Mouse (Mus musculus) CH12.LX (cell line): ENCODE results near the gene Dlgap3. TPM values are rescaled to one million over a fixed set of nuclear protein-coding genes. Genes with fewer than 3 reads are reported as not detected.

Experiments
- DNase-seq: peaks from one replicate; pipeline ENCODE4 v3.0.0-alpha.2; 2013; ENCODE audit errors: extremely low read depth
- H3K27ac ChIP-seq: 2 replicates; pipeline ENCODE4 v1.5.1; 2012; ENCODE audit warnings: low read depth, mild to moderate bottlenecking, control low read depth, moderate library complexity; ENCODE audit not compliant: insufficient read depth
- H3K27me3 ChIP-seq: replicated peaks from 2 replicates; pipeline ENCODE3; 2012; ENCODE audit warnings: inconsistent platforms
- H3K36me3 ChIP-seq, 2 experiments: replicated peaks in 1 of 2; 2 replicates each; pipeline versions ENCODE3 to v1.6.1; 2012; ENCODE audit warnings: inconsistent platforms in 1 of 2, low read length in 1 of 2, mild to moderate bottlenecking in 1 of 2, mixed read lengths in 1 of 2, moderate library complexity in 1 of 2; ENCODE audit not compliant: control insufficient read depth in 1 of 2, insufficient read depth in 1 of 2
- H3K4me1 ChIP-seq, 2 experiments: 2 replicates each; pipeline ENCODE4 v1.6.1; 2012; ENCODE audit warnings: inconsistent platforms in 1 of 2, moderate library complexity in 1 of 2; ENCODE audit not compliant: insufficient read depth in 2 of 2, control insufficient read depth in 1 of 2
- H3K4me2 ChIP-seq: 2 replicates; pipeline ENCODE4 v1.6.1; 2012; ENCODE audit warnings: low read depth, mild to moderate bottlenecking, control low read depth; ENCODE audit not compliant: poor library complexity, insufficient read depth, severe bottlenecking
- H3K4me3 ChIP-seq, 3 experiments: fragments of 150-350 bp in 1 of 3; sonication (generic) in 1 of 3; replicated peaks in 1 of 3; 2 replicates each; pipeline versions ENCODE3 to v1.5.1; 2011 to 2012; ENCODE audit warnings: low read depth in 2 of 3, low read length in 2 of 3, mild to moderate bottlenecking in 2 of 3, moderate library complexity in 2 of 3, control low read depth in 1 of 3, improper control_type of control experiment in 1 of 3, inconsistent platforms in 1 of 3, mixed read lengths in 1 of 3; ENCODE audit not compliant: poor library complexity in 1 of 3
- H3K79me2 ChIP-seq: replicated peaks from 2 replicates; pipeline ENCODE4 v1.6.1; 2012; ENCODE audit warnings: mild to moderate bottlenecking, moderate library complexity; ENCODE audit not compliant: control insufficient read depth, poor library complexity, insufficient read depth, severe bottlenecking; ENCODE audit errors: extremely low read depth
- H3K9ac ChIP-seq: 2 replicates; pipeline ENCODE4 v1.6.1; 2012; ENCODE audit warnings: low read depth, mild to moderate bottlenecking, control low read depth, moderate library complexity; ENCODE audit not compliant: insufficient read depth
- H3K9me3 ChIP-seq: replicated peaks from 2 replicates; pipeline ENCODE3; 2012; ENCODE audit warnings: low read length, inconsistent platforms, mixed read lengths
- CHD2 ChIP-seq: IDR thresholded peaks from 2 replicates; pipeline ENCODE4 v1.6.1; 2011; ENCODE audit warnings: low read length, improper control_type of control experiment
- CTCF ChIP-seq, 2 experiments: IDR thresholded peaks in 1 of 2; conservative IDR thresholded peaks in 1 of 2; 2 replicates each; pipeline ENCODE4 v1.5.1; 2011 to 2012; ENCODE audit warnings: low read depth in 2 of 2, low read length in 2 of 2, improper control_type of control experiment in 1 of 2, inconsistent platforms in 1 of 2, mild to moderate bottlenecking in 1 of 2, moderate library complexity in 1 of 2
- E2F4 ChIP-seq: IDR thresholded peaks from 2 replicates; pipeline ENCODE4 v1.6.1; 2011; ENCODE audit warnings: low read depth, low read length, improper control_type of control experiment; ENCODE audit not compliant: insufficient replicate concordance
- ELF1 ChIP-seq: IDR thresholded peaks from 2 replicates; pipeline ENCODE4 v1.6.1; 2014; ENCODE audit warnings: low read depth, mild to moderate bottlenecking, inconsistent platforms, low read length, improper control_type of control experiment
- EP300 ChIP-seq: IDR thresholded peaks from 2 replicates; pipeline ENCODE4 v1.6.1; 2011; ENCODE audit warnings: low read length, improper control_type of control experiment
- IRF4 ChIP-seq: IDR thresholded peaks from 2 replicates; pipeline ENCODE4 v1.6.1; 2014; ENCODE audit warnings: low read depth, mild to moderate bottlenecking, inconsistent platforms, low read length, improper control_type of control experiment
- JUN ChIP-seq: IDR thresholded peaks from 2 replicates; pipeline ENCODE4 v1.6.1; 2011; ENCODE audit warnings: low read depth, mild to moderate bottlenecking, low read length, improper control_type of control experiment, moderate library complexity; ENCODE audit not compliant: insufficient read depth
- KAT2A ChIP-seq: IDR thresholded peaks from 2 replicates; pipeline ENCODE4 v1.6.1; 2012; ENCODE audit warnings: low read length, improper control_type of control experiment, inconsistent platforms; ENCODE audit not compliant: insufficient replicate concordance
- MAFK ChIP-seq: IDR thresholded peaks from 2 replicates; pipeline ENCODE4 v1.6.1; 2011; ENCODE audit warnings: low read length, improper control_type of control experiment; ENCODE audit not compliant: insufficient replicate concordance
- MAZ ChIP-seq: IDR thresholded peaks from 2 replicates; pipeline ENCODE4 v1.6.1; 2012; ENCODE audit warnings: low read depth, mild to moderate bottlenecking, inconsistent platforms, low read length, improper control_type of control experiment, moderate library complexity
- MEF2A ChIP-seq: IDR thresholded peaks from 2 replicates; pipeline ENCODE4 v1.6.1; 2014; ENCODE audit warnings: low read depth, mild to moderate bottlenecking, inconsistent platforms, low read length, improper control_type of control experiment, borderline replicate concordance
- NELFE ChIP-seq: IDR thresholded peaks from 2 replicates; pipeline ENCODE4 v1.6.1; 2011; ENCODE audit warnings: low read depth, low read length, improper control_type of control experiment
- NRF1 ChIP-seq: IDR thresholded peaks from 2 replicates; pipeline ENCODE4 v1.6.1; 2014; ENCODE audit warnings: low read depth, mild to moderate bottlenecking, inconsistent platforms, low read length, improper control_type of control experiment, moderate library complexity
- PAX5 ChIP-seq: IDR thresholded peaks from 2 replicates; pipeline ENCODE4 v1.6.1; 2012; ENCODE audit warnings: low read length, inconsistent platforms, mixed read lengths
- POLR2A ChIP-seq: IDR thresholded peaks from 2 replicates; pipeline ENCODE4 v1.6.1; 2011; ENCODE audit warnings: low read depth, mild to moderate bottlenecking, improper control_type of control experiment, low read length
- POLR2AphosphoS2 ChIP-seq: IDR thresholded peaks from 2 replicates; pipeline ENCODE4 v1.6.1; 2011; ENCODE audit warnings: low read depth, low read length, improper control_type of control experiment
- RAD21 ChIP-seq: IDR thresholded peaks from 2 replicates; pipeline ENCODE4 v1.6.1; 2011; ENCODE audit warnings: low read depth, mild to moderate bottlenecking, low read length, improper control_type of control experiment, moderate library complexity
- SMC3 ChIP-seq: IDR thresholded peaks from 2 replicates; pipeline ENCODE4 v1.6.1; 2011; ENCODE audit warnings: low read depth, low read length, improper control_type of control experiment
- TBP ChIP-seq: conservative IDR thresholded peaks from 2 replicates; pipeline ENCODE4 v1.6.1; 2011; ENCODE audit warnings: low read depth, low read length, improper control_type of control experiment
- USF2 ChIP-seq: conservative IDR thresholded peaks from 2 replicates; pipeline ENCODE4 v1.6.1; 2011; ENCODE audit warnings: low read depth, low read length, improper control_type of control experiment
- ZC3H11A ChIP-seq: IDR thresholded peaks from 2 replicates; pipeline ENCODE4 v1.6.1; 2012; ENCODE audit warnings: low read depth, mild to moderate bottlenecking, inconsistent platforms, low read length, improper control_type of control experiment
- dilution Hi-C: fragments of 300-500 bp; cut with MboI; formaldehyde crosslinking; loops from 2 replicates; pipeline ENCODE4 v1.14.3; 2020; ENCODE audit warnings: low sequenced_read_pairs; ENCODE audit not compliant: extremely low pct_unique_long_range_greater_than_20kb, extremely low pct_ligation_motif_present
- in situ Hi-C: fragments of 300-500 bp; cut with MboI; formaldehyde crosslinking; loops from 3 replicates; pipeline ENCODE4 v1.14.3; 2019; ENCODE audit warnings: low sequenced_read_pairs, low pct_ligation_motif_present, low pct_unique_long_range_greater_than_20kb, mixed read lengths
- polyA plus RNA-seq: library from polyadenylated mRNA; unstranded; fragments of >175 nt; gene quantifications from 2 replicates; pipeline ENCODE4 v1.2.1, GENCODE M21; 2012; ENCODE audit warnings: low read depth; ENCODE audit not compliant: insufficient read length
- total RNA-seq, 2 experiments: library from RNA; depleted of rRNA; stranded (reverse); fragments of 300-350 nt in 1 of 2; fragments of >200 nt in 1 of 2; gene quantifications; 2 replicates each; pipeline ENCODE4 v1.2.3; 2012 to 2014

The Dlgap3 gene
- total and polyA plus RNA-seq, 3 experiments, result 0.07 to 0.55 (median 0.08) TPM

DNA sequence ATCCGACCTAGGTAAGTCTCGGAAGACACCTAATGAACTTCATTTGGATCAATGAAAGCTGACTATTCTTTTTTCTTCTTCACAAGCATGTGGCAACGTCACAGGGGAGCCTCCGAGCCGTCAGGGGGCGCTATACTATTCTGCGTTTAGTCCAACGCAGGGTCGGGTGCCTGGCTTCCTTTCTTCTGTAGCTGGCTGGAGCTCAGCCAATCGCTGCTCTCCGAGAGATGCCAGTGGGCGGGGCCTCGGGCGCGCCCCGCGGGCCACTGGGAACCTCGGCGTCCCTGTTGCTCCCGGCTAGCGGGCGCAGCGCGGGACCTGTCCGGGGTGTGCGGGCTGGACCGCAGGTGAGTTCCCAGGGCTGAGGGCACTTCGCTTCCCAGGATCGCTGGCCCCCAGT is 74.5 kb downstream of the Dlgap3 start, which contains the start of gene Smim12 (continued):
- TF ChIP-seq E2F4 (0 out of 2 replicates have a peak, but pooled peaks have one; percentile 18), MEF2A (peak; percentile 63; the same call in 1 of the 2 replicates), CHD2 (no peak), POLR2AphosphoS2 (0 out of 2 replicates have a peak, but pooled peaks have one; percentile 53), POLR2A (peak; percentile 93), TBP (peak; percentile 75; the same call in 1 of the 2 replicates), IRF4 (peak; percentile 50; the same call in 1 of the 2 replicates)

- in situ Hi-C loops, result loop anchor here (5.0 to 10.0 kb wide), 2 partner anchors 73 to 169 kb away; partner anchors contain the start of gene Zmym6
- DNase-seq, result no peak
- Histone ChIP-seq H3K36me3 (peaks cover 12 to 24% of the 10 kb centered on the region in 2 experiments), H3K79me2 (peaks cover 10% of the 10 kb centered on the region), H3K4me2 (peak overlapping the region; percentile 79), H3K9me3 (no peaks in the 10 kb centered on the region), H3K27ac (no peak overlapping the region), H3K4me3 (peak overlapping the region; percentile 72 to 89 (median 88)), H3K4me1 (peaks cover 9 to 24% of the 10 kb centered on the region in 2 experiments), H3K9ac (peak overlapping the region; percentile 72), H3K27me3 (peaks cover 23% of the 10 kb centered on the region)
- TF ChIP-seq PAX5, result no peak
- no peak for TF ChIP-seq NRF1
- no peak for TF ChIP-seq USF2
- dilution Hi-C loops, result no loop called here
Observed at GRCm38 (mm10) chr4:127243953-127244352, 74.9 kb downstream of the Dlgap3 start.

DNA sequence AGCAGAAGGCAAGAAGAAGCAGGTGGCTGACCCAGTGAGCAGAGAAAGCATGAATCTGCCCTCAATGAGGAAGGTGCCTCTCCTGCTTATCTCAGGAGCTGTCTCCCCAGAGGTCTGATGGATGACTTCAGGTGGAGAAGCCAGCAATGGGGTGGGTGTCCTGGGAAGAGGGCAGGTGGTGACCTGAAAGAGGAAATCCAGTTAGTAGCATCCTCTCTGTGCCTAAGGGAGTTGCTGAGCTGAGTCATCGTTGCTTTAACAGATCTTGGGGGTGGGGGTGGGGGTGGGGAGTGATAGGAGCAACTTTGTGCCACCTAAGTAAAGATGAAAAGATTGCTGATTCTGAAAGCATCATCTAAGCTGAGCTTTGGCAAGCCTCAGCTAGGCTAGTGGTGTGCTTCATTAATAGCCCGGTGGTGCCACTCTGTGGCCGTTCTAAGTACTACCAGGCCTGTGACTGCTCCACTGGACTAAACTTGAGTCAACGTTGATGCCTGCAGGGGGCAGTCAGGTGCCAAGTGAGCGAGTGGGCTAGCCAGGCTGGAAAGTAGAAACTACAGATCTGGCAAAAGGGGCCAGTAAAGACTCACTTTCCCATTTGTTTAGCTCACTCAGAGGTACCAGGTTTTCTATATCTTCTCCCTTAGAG is 80.8 kb downstream of the Dlgap3 start:
- Histone ChIP-seq H3K36me3 (peaks cover 12 to 31% of the 10 kb centered on the region in 2 experiments), H3K79me2 (0 out of 2 replicates have a peak, but pooled peaks cover 1% of the 10 kb centered on the region), H3K27ac (no peak overlapping the region), H3K4me2 (no peak overlapping the region), H3K4me1 (peaks cover 0 to 15% of the 10 kb centered on the region in 2 experiments; a peak in 2 of 4 replicates), H3K9me3 (no peaks in the 10 kb centered on the region), H3K27me3 (peaks cover 2% of the 10 kb centered on the region), H3K4me3 (no peak overlapping the region), H3K9ac (no peak overlapping the region)
- dilution Hi-C loops (no loop called here), in situ Hi-C loops (loop anchor here (10.0 kb wide), 1 partner anchor 175 kb away; the partner anchor contains the start of gene Zmym6)
- peak; percentile 93 for DNase-seq
- 0 out of 2 replicates have a peak, but pooled peaks have one; percentile 22 for TF ChIP-seq MAZ
- no peak for TF ChIP-seq EP300
- no peak for TF ChIP-seq CHD2
- TF ChIP-seq JUN, result no peak
- peak; percentile 34; the same call in 1 of the 2 replicates for TF ChIP-seq IRF4
- no peak for TF ChIP-seq USF2
- peak; percentile 88 for TF ChIP-seq SMC3
- peak; percentile 46; the same call in 1 of the 2 replicates for TF ChIP-seq MEF2A
- TF ChIP-seq PAX5, result no peak
- TF ChIP-seq KAT2A, result no peak
- peak; percentile 86 for TF ChIP-seq RAD21
- TF ChIP-seq TBP, result no peak
- no peak for TF ChIP-seq MAFK
- TF ChIP-seq NELFE, result peak; percentile 74; the same call in 1 of the 2 replicates
- peak; percentile 64 to 99 for TF ChIP-seq CTCF (conservative IDR thresholded peaks at IDR 0.05 in 1 of 2, IDR thresholded peaks at IDR 0.05 in 1 of 2; ENCODE audit: low read depth in 2 of 2, low read length in 2 of 2)
- TF ChIP-seq ZC3H11A, result peak; percentile 61
- no peak for TF ChIP-seq POLR2A
- 0 out of 2 replicates have a peak, but pooled peaks have one; percentile 42 for TF ChIP-seq ELF1
